Mouse (Mus musculus) left cerebral cortex, adult 2 months (tissue): ENCODE measurements around the gene Exoc3l4. TPM values are rescaled to one million over a fixed set of nuclear protein-coding genes. Genes with fewer than 3 reads are reported as not detected.

Source experiments
- DNase-seq, 2 experiments: peaks; one replicate each; pipeline ENCODE4 v3.0.0; 2021 to 2022; ENCODE audit warnings: low spot score in 2 of 2, mixed read lengths in 1 of 2; ENCODE audit errors: extremely low spot score in 1 of 2
- H3K27ac ChIP-seq: fragments of 200-600 bp; 2 replicates; pipeline ENCODE4 v1.8.1; 2022
- H3K4me3 ChIP-seq: fragments of 200-600 bp; 2 replicates; pipeline ENCODE4 v1.8.1; 2022
- CTCF ChIP-seq: fragments of 200-600 bp; IDR thresholded peaks from 2 replicates; pipeline ENCODE4 v1.8.1; 2022; ENCODE audit warnings: antibody characterized with exemption, mild to moderate bottlenecking, moderate library complexity
- intact Hi-C: fragments of 180-260 bp; cut with DNase I; formaldehyde crosslinking; loops from one replicate; pipeline ENCODE4 v1.15.1; 2025
- total RNA-seq, 2 experiments: library from RNA; stranded (reverse); gene quantifications; 2 replicates each; pipeline ENCODE4 v1.2.3; 2021

Exoc3l4 gene
- total RNA-seq, 2 experiments from 2014 or later: 0.54 to 0.96 TPM

DNA sequence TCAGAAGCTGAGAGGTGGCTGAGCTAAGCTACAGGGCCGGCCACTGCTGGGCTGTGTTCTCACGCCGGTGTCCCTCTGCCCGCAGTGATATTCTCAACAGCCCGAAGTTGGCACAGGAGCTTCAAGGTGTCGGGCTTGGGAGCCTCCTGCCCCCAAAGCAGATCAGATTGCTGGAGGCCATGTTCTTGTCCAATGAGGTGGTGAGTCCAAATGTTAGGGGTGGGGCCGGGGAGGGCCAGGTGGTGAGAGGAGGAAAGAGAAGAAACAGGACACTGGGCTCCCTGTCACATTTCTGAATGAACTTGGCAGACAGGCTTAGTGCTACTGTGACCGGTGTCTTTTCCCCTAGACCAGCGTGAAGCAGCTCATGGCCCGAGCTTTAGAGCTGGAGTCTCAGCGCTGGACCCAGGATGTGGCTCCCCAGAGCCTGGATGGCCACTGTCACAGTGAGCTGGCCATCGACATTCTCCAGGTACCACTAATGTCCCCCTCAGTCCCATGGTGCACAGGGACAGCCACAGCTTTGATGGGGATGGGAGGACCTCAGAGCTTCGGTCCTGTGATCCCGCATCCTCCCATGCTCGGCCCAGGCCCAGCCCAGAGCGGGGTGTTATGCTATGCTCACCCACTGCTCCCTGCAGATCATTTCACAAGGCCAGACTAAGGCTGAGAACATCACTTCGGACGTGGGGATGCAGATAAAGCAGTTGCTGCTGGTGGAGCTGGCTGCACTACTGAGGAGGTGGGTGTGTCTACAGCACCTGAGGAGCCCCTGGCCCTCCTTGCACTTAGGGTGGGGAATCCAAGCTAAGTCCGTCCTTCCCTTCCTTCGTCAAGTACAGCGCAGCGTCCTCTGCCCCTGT, 31.3 kb downstream of the Exoc3l4 start:
- DNase-seq: no peak
- no peak overlapping the region for H3K27ac ChIP-seq
- intact Hi-C loops: no loop called here
- H3K4me3 ChIP-seq: no peak overlapping the region
- no peak for TF ChIP-seq CTCF

DNA sequence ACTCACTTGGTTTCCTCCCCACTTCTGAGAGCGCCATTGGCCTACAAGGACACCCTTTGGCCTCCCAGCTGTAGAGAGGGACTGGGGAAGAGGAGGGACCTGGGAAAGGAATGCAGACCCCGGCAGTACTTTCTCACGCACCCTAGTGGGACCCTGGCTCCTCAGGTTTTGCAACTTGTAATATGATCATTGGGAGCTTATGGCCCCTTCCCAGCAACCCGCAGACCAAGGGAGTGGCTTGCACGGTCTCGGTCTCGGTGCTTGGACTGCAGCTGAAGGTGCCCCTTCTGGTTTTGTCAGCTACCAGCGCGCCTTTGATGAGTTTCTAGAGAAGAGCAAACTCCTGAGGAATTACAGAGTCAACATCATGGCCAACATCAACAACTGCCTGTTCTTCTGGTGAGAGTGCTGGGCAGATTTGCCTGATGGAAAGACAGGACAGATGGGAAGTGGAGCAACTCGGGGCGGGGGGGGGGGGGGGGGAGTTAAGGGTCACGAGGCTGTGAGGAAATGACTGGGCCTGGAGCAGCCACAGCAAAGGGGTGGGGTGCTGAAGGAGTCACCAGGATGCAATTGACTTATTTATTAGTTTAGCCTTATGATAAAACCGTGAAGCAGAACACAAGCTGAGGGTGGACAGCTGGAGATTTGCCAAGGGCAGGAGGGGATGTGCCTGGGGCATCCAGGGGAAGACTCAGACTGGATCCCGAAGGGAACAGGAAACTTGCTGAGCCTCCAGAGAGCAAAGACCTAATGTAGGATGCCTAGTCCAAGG, 32.3 kb downstream of the Exoc3l4 start:
- no peak overlapping the region for H3K27ac ChIP-seq
- intact Hi-C loops: no loop called here
- H3K4me3 ChIP-seq: no peak overlapping the region
- DNase-seq: no peak
- no peak for TF ChIP-seq CTCF

DNA sequence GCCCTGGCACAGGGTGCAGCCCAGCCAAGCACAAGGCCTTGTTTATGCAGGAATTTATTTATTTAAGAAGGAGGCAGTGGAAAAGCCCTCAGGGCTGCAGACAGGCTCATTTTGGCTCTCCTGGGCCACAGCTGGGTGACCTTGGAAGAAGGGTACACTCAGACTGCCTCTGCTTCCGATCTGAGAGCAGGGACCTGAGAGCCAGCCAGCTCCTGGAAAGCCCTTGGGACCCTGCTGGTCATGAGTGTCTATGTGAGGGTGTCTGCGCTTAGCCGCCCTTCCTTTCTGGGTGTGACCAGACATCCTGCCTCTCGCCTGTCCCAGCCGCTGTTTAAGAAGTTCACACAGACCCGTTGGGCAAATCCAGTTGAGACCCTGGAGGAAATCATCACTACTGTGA, 33.5 kb downstream of the Exoc3l4 start:
- Histone ChIP-seq H3K27ac (no peak overlapping the region), H3K4me3 (no peak overlapping the region)
- no peak for DNase-seq
- TF ChIP-seq CTCF: no peak
- intact Hi-C loops: no loop called here

DNA sequence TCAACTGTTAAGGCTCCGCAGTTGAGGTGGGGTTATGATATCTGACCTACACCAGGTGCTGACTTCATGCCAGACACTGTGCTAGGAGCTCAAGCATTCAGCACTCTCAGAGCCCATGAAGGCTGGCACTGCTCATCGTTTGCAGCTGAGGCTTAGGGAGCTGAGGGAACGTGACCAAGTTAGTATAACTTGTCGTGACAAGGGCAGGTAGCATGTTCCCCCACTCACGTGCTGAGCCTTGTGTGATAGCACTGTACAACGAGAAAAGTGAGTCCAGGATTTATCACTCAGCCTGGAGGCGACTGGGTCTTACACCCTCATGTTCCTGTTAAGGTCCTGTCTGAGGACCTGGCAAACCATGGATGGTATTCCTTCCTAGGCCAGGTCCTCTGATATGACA, 34.7 kb downstream of the Exoc3l4 start:
- Histone ChIP-seq H3K27ac (no peak overlapping the region), H3K4me3 (no peak overlapping the region)
- no peak for TF ChIP-seq CTCF
- intact Hi-C loops: no loop called here
- no peak for DNase-seq

DNA sequence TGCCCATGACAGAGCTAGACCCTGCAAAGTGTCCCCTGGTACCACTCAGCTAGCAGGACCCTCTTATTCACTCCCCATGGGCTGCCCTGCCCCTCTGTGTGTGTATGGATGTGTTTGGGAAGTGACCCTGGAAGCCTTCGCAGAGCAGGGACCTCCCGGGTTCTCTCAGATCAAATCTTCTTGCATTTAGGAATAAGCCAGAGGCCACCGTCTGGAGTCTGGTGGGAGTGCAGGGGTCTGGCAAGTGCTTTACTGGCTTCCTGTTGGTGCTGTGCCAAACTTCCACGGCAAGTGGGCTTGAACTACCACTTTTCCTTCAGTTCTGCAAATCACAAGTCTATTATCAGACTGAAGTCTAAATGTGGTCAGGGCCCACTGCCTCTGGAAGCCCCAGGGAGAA, 37.2 kb downstream of the Exoc3l4 start:
- intact Hi-C loops: no loop called here
- no peak overlapping the region for H3K4me3 ChIP-seq
- no peak for TF ChIP-seq CTCF
- no peak for DNase-seq
- H3K27ac ChIP-seq: no peak overlapping the region

DNA sequence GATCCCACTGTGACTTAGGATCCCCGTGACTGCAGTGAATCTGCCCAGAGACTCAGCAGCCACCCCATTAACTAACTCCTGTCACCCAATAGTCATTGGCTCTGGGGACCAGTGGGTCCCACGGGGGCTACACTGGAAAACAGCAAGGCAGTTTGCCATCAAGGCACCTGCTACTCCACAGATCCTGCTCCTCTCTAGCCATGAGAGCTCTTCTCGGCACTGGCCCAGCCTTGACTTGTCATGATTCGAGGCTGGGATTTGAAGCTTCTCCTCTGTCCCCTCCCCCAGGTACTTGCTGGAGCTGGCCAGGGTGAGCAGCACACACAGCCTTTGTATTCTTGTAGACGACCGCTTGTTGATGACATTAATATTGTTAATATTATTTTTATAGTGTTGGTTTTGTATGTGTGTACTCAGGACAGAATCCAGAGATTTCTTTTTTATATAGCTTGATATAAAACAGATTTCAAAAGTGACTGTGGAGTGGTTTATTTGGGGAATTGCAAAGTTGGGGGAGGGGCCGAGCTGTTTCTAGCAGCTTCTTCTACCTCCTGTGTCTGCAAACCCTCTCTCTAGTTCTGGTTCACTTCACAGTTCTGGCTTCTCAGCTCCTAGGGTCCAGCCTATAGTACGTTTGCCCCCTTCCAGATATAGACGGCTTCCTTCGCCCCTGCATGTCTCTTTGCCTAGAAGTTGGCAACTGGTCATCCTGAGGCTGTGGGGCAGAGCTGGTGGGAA, 37.9 kb downstream of the Exoc3l4 start:
- no peak for DNase-seq
- TF ChIP-seq CTCF: no peak
- intact Hi-C loops: no loop called here
- H3K4me3 ChIP-seq: no peak overlapping the region
- H3K27ac ChIP-seq: no peak overlapping the region

DNA sequence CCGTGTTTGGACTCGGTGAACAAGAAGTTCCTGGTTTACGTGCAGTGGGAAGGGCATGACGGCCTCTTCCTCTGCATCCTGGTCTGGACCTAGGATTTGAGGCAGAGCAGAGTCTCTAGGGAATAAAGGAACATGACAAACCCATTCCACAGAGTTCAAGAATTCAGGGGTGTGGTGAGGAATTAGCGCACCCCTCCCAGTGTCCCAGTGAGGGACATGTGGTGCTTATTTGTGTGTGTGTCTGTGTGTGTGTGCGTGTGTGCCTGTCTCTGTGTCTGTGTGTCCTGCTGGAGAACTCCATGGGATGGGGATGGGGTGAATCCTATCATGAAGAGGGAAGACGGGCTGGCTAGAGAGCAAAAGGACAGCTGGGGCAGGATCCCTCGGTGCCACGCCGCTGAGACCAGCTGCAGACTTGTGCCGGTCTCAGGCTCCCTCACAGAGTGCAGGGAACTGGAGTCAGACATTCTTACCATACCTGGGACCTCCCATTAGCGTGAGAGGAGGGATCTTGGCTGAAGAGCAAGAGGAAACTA, 38.6 kb downstream of the Exoc3l4 start:
- no peak overlapping the region for H3K27ac ChIP-seq
- H3K4me3 ChIP-seq: no peak overlapping the region
- TF ChIP-seq CTCF: no peak
- intact Hi-C loops: no loop called here
- no peak for DNase-seq

DNA sequence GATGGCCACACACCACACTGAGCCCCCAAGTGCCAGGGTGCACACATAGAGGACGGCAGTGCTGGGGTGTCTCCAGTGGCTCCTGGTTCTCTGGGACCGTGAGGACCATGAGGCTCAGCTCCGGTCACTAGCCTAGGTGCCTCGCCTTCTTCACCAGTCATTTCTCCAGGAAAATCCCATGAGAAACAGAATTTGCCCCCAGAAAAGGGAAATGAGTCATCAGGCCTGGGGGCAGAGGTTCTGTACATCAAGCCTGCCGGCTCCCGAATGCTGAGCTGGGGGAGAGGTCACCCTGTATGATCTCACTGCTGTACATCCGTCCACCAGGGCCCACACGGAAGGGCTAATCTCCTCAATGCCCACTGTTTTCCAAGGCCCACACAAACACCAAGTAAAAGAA, 39.0 kb downstream of the Exoc3l4 start:
- intact Hi-C loops: no loop called here
- Histone ChIP-seq H3K27ac (no peak overlapping the region), H3K4me3 (no peak overlapping the region)
- DNase-seq: no peak
- no peak for TF ChIP-seq CTCF

DNA sequence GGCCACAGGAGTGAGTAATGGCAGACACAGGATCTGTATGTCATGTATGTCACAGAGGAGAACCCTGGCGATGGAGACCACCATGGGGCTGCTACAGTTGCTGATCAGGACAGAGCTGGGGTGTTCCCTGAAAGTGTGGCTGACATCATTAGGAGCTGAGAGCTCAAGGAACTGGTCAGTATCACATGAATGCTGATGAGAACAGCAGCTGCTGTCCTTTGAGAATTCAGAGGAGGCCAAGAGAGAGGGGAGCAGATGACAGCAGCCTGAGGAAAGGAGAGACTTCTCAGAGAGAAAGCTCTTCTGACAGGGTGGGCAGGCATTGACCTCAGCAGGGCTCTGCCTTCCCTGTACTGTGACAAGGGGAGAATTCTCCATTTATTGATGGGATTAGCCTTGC, 40.9 kb downstream of the Exoc3l4 start:
- H3K27ac ChIP-seq: no peak overlapping the region
- intact Hi-C loops: no loop called here
- TF ChIP-seq CTCF: no peak
- H3K4me3 ChIP-seq: no peak overlapping the region
- DNase-seq: no peak

DNA sequence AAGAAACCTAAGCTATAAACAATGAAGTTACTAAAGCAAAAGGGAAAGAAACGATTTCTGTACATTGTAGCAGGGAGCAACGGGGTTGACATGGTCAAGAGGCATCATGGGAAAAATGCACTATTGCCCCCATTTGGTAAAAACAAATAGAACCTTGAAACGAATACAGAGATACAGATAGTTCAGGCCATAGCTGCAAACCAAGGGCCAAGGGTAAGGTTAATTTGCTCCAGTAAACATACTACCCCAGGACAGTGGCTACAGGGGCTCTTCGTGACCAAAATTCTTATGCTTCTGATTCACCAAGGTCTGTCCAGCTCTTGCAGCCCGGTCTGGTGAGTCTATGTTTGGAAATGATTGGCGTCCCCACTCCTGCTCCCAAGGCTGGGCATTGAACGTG, 46.8 kb downstream of the Exoc3l4 start:
- Histone ChIP-seq H3K4me3 (no peak overlapping the region), H3K27ac (no peak overlapping the region)
- intact Hi-C loops: no loop called here
- DNase-seq: no peak
- no peak for TF ChIP-seq CTCF

DNA sequence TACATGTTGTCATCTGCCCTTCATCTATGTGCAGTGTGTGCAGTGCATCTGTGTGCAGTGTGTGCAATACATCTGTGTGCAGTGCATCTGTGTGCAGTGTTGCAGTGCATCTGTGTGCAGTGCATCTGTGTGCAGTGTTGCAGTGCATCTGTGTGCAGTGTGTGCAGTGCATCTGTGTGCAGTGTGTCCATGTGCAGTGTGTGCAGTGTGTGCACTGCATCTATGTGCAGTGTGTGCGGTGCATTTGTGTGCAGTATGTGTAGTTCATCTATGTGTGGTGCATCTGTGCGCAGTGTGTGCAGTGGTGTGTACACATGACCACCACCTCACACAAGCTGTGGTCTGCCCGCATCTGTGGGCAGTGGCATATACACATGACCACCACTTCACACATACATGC, 49.6 kb downstream of the Exoc3l4 start:
- TF ChIP-seq CTCF: no peak
- intact Hi-C loops: no loop called here
- no peak for DNase-seq
- Histone ChIP-seq H3K27ac (no peak overlapping the region), H3K4me3 (no peak overlapping the region)

DNA sequence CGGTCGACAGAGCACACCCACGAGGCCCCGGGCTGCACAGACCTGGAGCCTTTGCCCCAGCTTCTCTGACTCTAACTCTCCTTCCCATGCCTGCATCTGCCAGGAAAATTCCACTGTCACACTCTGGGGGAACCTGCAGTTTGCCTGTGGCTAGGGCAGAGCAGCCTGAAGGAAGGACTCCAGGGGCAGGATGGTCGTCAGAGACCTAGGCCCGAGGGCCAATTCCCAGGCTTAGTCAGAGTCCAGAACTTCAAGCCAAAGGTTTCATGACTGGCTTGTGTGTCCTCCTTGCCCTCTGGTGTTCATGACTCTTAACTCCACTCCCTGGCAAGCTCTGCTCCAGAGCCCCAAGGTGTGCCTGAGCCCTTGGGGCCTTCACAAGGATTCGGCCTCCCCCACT, 51.4 kb downstream of the Exoc3l4 start:
- DNase-seq: no peak
- intact Hi-C loops: loop anchor here (2.0 kb wide), 1 partner anchor 43 kb away; no protein-coding TSS in a partner anchor
- H3K4me3 ChIP-seq: no peak overlapping the region
- H3K27ac ChIP-seq: no peak overlapping the region
- TF ChIP-seq CTCF: no peak
